Mouse (Mus musculus) ovary, adult 18-20 months (tissue): ENCODE measurements around the gene Ppp1r2.

ENCODE experiments used
- DNase-seq: peaks from one replicate; pipeline ENCODE4 v3.0.0; 2022; ENCODE audit warnings: low spot score, mixed read lengths

Gene Ppp1r2

DNA sequence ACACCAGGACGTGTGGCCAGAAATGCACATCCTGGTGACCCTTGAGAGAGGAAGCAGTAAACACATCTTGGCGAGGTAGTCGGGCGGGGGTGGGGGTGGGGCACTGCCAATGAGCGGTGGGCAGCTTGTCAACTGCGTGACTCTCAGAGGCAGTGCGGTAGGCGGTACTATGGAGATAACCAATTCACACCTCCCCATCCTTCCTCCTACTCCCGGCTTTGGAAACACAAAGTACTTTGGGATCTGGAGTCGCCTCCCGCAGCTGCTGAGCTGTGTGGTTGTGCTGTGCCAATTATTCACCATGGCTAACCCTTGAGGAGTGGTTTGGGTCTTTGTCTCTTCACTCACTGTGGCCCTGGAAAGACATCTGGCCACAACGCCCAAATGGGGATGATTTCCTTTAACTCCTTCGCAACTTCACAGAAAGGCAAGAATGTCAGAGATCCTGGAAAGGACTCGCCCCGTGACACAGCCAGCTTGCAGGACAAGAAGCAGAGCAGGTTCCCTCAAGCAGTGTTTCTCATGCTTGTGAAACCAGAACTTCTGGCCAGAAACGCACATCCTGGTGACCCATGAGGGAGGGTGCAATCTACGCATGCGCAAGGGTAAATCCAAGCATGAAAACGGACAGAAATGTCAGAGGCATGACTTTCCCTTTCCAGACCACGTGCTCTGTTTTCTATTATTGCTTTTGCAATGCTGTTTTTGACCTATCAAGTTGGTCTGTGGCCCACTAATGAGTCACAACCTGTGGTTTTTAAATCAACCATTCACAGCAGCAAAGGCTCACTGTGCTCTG, 41.3 kb downstream of the Ppp1r2 start:
- peak; percentile 78 for DNase-seq

DNA sequence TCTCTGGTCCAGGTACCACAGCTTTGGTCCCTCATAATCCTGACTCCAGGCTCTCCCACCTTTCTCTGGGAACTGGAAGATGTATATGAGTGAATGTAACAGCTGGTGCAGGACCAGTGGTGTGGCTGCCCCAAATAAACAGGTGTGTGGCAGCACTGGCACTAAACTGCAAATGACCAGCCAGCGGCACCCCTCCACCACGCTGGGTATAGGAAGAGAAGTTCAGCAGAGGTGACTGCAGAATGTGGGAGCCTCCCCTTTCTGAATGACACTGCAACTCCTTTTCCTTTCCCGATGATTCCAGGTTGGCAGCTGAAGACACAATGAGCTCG, 41.9 kb downstream of the Ppp1r2 start:
- no peak for DNase-seq

DNA sequence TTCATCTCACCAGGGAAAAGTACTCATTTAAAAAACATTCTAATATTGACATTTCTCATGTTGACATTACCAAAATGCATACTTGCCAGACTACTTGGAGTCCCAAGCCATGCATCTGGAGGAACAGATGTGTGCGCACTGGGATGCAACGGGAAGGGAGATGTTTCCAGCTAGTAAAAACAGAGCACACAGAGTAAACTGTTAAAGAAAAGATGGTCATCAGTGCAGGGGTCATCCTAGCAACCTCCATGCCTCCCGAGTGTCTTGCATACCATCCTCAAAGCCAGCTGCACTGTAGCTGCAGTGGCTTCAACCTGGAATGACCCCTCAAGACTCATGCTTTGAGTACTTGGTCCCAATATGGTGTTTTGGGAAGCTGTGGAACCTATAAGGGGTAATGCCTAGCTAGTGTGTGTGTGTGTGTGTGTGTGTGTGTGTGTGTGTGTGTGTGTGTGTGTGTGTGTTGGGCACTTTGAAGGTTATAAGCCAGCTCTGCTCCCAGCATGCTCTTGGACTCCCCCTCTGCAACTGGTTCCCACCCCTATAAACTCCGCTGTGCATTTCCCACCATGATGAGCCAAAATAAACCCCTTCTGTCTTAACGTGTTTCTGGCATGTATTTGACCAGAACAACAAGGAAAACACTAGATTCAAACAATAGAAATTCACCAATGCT, 42.4 kb downstream of the Ppp1r2 start:
- no peak for DNase-seq

DNA sequence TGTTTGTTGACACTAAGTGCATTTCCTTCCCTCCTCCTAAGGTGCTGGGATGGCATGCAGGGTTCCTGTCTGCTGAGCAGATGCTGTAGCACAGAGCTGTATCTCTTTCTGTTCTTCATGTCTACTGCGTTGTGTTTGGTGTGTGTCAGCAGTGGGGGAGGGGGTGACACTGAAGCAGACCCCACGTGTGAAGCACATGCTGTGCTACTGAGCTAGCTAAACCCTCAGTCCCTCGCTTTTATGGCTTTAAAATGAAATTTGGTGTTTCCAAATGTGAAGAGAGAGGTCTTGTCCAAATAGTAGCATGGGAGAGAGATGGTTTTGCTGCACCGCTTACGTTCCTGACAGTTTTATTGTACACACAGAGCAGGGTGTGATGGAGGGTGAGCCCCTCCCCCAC, 43.5 kb downstream of the Ppp1r2 start:
- DNase-seq: no peak

DNA sequence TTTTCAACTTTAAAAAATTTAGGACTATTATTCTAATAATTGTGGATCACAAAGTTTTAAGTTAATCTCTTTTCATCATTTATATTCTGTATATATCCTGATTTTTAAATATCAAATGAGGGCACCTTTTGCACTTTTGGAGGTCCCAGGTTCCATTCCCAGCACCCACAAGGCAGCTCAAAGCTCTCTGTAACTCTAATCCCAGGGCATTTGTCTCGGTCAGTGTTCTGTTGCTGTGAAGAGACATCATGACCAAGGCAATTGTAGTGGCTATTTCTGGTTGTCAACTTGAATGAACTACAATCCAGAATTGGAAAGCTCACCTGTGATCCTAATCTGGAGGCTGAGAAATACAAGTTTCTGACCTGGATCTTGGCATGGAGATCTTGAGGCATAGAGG, 47.3 kb downstream of the Ppp1r2 start:
- no peak for DNase-seq

DNA sequence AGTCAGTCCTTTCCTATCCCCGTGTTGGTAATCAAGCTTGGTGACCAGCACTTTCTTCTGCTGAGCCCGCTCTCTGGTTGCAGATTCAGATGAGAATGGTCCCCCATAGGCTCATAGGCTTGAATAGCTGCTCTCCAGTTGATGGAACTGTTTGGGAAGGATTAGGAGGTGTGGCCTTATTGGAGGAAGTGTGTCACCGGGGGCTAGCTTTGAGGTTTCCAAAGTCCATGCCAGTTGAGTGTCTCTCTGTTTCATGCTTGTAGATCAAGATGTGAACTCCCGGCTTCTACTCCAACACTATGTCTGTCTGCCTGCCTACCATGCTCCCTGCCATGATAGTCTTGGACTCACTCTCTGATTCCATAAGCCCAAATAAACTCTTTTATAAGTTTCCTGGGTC, 59.8 kb downstream of the Ppp1r2 start:
- no peak for DNase-seq

DNA sequence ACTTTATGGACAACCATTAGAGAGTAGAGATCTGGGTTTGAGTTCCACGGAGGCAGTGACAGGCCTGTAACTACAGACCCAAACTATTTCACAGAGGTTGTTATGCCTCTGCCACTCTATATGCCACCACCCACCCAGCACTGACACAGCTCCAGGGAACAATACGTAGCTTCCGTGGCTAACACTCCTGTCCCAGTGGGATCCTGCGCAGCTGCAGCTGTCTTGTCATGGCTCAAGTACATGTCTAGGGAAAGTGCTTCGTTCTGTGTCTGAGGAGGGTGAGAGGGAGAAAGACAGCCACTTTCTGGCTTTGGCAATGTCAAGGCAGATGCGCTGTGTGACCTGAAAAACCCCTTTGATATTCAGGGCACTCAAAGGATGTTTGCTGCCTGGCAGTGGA, 61.6 kb downstream of the Ppp1r2 start:
- no peak for DNase-seq

DNA sequence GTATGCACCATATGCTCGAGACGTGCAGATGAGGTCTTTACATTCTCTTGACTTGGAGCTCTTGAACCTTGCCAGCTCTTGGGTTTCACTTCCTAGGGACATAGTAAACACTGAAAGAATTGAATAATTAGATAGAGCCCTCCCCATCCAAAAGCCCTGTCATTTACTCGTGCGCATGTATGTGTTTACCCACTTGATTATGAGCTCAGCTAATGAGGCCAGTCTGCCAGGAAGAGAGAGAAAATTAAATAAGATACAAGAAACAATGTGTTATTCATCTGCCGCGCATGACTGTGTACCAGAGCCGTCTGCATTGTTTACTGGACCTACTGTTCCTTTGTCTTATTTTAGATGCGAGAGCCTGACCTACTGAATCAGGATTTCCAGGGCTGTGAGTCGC, 63.6 kb downstream of the Ppp1r2 start:
- no peak for DNase-seq

DNA sequence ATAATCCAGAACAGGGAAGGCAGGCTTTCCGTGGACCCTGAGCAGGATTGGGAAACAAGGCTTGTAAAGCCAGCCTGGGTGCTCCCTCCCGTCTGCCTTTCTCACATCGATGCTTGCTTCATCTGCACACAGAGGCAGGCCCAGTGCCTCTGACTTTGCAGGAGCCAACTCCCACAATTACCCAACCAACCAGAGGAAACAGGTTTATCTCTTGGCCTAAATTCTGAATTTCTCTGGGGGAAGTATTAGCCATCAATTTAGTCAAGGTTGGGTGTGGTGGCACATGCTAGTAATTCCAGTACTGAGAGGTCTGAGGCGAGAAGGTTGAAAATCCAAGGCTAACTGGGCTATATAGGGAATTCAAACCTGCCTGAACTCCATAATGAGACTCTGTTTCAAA, 64.6 kb downstream of the Ppp1r2 start:
- DNase-seq: no peak

DNA sequence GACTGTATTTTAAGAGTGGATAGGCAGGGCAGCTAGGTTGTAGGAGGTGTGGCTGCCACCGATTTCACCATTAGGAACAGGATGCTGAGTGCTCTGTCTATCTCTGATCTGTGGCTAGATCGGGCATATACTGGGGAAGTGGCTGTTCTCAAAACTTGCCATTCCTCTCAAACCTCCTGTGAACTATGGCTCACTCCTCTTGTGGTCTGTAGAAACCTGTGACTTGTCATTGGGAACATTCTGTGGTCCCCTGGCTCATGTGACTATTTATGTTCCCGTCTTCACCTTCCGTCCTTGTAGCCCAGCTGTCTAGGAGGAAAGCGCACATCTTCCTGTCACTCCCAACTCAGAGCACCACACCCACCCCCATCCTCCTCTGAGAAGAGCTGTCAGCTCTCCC, 65.2 kb downstream of the Ppp1r2 start:
- no peak for DNase-seq

DNA sequence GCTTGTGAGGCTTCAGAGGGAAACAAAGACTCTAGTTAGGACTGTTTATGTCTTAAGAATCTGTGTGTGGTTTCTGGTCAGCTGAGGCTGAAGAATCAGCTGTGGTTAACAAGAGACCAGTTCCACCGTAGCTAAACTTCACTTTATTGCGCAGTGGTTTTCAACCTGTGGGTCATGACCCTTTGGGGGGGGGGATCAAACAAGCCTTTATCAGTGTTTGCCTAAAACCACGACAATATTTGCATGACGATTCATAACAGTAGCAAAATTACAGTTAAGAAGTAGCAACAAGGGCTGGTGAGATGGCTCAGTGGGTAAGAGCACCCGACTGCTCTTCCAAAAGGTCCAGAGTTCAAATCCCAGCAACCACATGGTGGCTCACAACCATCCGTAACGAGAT, 69.4 kb downstream of the Ppp1r2 start:
- DNase-seq: no peak

DNA sequence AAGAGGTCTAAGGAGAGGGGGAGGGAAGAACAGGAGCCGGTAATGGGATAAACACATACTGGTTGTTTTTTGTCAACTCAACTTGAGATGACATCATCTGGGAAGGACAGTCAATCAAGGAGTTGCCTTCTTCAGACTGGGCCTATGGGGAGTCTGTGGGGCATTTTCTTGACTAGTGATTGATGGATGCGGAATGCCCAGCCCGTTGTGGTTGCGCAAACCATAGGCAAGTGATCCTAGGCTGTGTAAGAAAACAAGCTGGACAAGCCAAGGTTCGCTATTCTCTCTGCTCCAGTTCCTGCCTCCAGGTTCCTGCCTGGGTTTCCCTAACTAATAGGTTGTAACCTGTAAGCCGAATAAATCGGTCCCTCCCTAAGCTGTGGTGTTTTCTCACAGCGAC, 69.9 kb downstream of the Ppp1r2 start:
- DNase-seq: no peak

DNA sequence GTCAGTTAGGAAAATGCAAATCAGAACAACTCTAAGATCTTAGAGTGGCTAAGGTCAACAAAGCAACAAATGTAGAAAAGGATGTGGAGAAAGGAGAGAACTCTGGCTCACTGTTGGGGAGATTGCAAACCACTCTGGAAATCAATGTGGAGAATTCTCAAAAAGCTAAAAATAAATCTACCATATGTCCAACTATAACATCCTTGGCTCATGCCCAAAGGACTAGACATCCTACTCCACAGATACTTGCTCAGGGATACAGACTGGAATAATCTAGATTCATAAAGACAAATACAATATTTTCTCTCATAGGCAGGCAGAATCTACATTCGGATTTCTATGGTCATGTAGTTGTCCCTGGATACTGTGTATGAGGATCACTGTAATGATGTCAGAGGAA, 70.9 kb downstream of the Ppp1r2 start:
- no peak for DNase-seq

DNA sequence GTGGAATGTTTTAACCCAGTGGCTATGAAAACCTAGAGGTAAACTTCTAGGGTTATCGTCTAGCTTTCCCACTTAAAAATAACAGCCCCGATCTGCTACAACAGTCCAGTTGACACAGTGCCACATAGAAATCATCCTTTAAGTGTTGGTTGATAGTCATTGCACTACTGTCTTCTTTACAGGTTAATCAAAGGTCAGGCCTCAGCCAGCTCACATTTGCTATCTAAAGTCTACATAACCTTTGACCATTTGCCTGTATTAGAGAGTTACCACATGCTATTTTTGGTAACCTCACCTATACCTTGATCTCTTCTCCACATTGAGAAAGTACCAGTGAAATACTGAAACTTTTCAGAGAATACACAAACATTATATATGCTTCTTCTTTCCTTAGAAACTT, 73.4 kb downstream of the Ppp1r2 start:
- DNase-seq: no peak
